Mouse (Mus musculus): ENCODE results near the gene Arfgef2.

The Arfgef2 gene

DNA sequence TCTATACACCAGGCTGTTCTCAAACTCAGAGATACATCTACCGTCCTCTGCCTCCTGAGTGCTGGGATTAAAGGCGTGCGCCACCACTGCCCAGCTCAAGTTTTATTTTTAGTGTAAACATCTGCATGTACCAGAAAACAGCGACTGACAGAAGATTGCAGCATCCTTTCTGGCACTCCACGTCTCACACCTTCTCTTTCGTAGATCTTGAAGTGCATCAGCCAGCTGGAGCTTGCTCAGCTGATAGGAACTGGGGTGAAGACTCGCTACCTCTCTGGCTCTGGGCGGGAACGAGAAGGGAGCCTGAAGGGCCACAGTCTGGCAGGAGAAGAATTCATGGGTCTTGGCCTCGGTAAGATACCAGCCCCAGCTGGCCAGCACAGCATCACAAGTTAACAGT is 60.1 kb downstream of the Arfgef2 start:
- DNase-seq, result no peak

DNA sequence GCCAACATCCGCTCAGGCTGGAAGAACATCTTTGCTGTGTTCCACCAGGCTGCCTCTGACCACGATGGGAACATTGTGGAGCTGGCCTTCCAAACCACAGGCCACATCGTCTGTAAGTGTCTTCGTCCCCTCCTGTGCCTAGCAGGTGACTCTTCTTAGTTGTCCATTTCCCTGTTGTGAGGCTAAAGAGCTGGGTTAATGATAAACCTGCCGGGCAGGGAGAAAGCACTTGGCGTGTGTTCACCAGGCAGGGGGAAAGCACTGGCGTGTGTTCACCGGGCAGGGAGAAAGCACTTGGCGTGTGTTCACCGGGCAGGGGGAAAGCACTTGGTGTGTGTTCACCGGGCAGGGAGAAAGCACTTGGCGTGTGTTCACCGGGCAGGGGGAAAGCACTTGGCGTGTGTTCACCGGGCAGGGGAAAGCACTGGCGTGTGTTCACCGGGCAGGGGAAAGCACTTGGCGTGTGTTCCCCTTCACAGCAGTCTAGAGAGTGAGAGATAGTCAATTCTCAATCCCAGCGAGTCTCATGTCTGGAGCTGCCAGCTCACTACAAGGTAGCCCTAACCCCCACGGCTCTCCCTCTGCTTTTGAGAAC is 65.0 kb downstream of the Arfgef2 start:
- DNase-seq, result no peak

DNA sequence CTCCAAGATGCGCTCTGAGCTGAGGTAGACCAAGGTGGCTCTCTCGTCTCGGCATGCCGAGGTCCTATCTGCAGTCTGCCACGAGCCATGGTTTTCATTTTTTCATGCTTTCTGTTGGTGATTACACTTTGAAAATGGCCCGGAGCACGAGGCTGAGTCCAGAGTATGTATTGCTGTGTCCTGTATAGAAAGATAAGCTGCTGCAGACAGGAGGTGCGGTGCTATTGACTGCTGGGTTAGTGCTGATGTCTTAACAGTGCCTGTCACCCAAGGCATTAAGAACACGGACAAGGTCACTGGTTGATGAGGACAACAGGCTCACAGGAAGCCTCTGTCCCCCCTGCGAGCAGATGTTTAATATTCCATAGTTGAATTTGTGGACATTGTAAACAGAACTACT is 65.5 kb downstream of the Arfgef2 start:
- no peak for DNase-seq

DNA sequence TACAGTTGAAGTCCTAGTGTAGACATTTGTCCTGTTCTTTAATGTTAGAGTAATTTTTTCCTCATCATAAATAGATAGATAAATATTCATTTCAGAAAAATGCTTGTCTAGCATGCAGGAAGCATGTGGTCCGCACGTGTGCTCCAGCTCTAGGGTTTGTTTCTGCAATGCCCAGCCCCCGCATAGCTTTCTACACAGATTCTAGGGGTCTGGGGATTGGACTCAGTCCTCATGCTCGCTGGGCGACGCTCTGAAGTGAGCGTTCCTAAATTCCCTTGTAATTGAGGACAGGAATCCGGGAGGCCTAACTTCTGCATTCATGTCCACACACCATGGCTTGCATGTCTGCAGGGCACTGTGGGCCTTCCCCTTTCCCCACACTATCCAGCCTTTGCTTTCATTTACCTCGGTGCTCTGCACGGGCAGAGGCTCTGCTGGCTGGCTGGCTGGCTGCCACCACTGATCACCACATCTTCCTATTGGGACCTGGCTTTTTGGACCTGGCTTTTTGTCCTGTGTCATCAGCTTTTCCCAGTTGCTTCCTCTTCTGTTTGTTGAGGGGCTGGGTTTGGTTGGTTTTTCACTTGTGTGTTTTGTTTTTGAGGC is 69.4 kb downstream of the Arfgef2 start:
- DNase-seq, result no peak

DNA sequence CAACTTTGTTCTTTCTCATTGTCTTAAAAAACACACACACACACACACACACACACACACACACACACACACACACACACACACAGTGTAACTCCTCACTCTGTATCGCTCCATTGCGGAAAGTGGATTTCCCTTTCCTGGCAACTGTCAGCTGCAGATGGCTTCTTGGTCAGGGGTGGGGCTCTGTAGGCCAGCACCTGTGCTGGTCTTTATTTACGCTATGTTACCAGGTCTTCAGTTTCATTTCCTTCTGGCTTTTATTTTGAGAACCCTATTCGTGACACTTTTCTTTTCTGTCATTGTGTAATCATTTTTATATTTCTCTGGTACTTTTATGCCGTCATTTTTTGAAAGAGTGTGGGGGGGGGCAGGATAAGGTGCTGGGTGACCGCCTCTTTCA is 70.2 kb downstream of the Arfgef2 start:
- DNase-seq, result no peak

DNA sequence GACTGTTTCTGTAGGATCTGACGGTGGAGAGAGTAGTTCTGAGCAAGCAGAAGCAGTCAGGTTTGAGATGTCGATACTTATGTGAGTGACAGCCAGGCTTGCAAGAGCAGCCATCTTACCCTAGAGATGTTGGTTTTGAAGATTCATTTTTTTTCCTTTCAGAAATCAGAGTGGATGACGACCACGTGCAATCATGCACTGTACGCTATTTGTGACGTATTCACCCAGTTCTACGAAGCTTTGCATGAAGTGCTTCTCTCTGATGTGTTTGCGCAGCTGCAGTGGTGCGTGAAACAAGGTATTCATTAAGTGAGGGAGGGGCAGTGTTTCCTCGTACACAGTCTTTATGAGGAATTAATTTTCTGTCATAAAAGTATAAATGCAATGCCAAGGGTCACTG is 70.9 kb downstream of the Arfgef2 start:
- no peak for DNase-seq

DNA sequence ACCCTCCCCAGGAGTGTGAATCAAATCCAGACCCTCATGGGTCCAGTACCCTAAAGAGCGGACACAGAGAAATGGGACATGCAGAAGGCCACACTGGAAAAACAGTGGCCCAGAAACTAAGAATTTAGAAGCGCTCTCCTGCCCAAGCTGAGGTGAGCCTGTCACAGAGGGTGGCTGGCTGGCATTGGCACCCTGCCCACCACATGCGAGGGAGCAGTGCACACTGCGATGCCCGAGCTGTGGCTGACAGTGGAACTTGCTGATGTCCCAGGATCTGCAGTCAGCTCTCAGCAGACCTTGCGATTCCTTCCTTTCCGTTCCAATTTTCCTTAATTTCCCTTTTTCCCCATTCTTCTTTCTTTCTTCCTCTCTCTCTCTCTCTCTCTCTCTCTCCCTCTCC is 79.7 kb downstream of the Arfgef2 start:
- peak; percentile 55 for DNase-seq

DNA sequence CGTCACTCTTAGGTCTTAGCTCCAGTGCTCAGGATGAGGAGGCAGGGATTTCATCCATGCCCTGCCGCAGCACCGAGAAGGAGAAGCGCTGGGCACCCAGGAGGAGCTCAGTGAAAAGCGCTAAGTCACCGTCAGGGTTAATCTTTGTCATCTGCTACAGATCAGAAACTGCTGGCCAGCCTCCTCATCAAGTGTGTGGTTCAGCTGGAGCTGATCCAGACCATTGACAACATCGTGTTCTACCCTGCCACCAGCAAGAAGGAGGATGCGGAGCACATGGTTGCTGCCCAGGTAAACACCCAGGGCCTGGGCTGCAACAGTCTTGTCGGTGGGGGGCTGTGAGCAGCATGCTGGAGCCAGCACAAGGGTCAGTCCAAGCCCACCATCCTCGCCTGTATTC is 80.2 kb downstream of the Arfgef2 start:
- DNase-seq, result no peak

DNA sequence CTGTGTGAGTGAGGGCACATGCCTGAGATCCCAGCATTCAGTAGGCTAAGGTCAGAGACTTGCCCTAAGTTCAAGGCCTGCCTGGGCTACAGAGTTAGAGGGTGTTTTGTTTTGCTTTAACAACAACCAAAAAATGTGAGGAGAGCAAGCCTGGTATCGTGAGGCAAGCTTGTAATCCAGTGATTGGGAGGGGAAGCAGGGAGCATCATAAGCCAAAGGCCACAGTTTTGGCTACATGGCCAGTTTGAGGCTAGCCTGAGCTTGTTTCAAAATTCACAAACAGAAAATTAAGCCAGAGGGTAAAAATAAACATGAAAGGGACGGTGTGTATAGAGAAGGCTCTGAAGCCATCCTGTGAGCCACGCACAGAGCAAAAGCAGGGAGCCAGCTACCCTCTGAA is 80.8 kb downstream of the Arfgef2 start:
- no peak for DNase-seq

DNA sequence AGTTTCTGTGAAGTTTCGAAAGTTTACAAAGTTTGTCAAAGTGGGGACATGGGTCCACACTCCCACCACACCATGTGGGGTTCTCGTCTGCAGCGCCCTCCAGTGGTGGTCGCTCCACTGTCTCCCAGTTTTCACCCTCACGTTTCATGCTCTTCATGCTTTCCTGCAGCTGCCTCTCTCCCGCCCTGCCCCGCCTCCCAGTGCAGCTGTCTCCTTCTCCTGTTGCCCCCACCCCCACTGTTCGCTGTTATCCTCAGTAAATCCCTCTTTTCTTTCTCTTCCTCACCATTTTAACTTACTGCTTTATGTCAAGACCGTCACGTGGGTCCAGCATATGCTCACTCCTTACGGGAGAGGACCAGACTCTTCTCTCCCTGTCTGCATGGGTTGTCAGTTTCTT is 82.4 kb downstream of the Arfgef2 start:
- DNase-seq, result no peak

DNA sequence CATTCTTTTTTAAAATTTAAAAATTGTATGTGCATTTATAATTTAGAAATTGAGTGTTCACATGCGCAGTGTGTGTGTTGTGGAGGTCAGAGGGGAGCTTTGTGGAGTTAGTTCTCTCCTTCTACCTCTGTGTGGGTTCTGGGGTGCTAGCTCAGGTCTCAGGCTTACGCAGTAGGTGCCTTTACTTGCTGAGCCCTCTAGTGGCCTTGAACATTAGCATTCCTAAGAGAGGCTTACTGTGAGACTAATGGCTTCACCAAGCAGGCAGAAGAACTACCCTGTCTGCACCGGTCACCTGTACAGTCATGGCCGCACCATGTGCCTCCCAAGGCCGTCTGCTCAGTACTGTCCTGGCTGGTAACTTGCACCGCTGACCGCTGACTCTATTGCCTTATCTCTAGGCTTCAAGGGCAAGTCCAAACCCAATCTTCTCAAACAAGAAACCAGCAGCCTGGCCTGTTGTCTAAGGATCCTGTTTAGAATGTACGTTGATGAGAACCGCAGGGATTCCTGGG is 86.0 kb downstream of the Arfgef2 start:
- DNase-seq, result no peak

DNA sequence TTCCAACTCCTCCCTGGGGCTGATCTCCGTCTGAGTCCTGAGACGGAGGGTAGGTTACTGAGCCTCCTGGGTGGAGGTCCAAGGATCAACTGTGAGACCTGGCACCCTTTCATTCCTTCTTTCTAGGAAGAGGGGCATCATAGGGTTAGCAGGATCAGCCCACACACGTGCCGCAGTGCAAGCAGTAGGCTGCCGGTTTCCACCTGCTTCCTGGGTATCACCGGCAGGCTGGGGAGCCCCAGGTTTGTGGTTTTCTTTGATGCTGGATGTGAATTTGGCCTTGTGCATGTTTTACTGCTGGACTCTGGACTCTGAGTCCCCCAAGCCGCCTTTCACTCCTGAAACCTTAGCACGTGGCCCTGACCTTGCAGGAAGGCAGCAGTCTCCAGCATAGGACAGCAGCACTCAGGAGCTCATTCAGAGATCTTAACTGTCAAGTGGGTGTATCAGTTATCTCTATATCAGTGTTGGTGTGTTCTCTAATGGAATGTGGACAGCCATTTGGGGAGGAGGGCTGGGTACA is 86.8 kb downstream of the Arfgef2 start:
- no peak for DNase-seq

DNA sequence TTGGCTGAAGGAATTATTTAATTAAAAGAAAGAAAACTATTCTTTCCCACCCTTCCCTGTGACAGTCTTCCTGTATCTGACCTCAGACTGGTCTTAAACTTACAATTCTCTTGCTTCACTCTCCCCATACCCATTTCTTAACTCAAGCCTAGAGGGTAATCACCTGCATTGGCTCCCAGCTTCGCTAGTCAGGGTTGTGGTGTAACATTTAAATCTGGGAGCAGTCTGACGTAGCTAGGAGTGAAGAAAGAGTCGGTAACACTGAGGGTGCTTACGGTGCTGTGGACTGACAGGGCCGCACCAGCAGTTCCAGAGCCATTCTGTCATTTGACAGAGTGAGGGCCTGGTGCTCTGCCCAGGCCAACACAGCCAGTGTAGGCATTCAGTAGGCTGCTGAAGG is 87.6 kb downstream of the Arfgef2 start:
- no peak for DNase-seq

DNA sequence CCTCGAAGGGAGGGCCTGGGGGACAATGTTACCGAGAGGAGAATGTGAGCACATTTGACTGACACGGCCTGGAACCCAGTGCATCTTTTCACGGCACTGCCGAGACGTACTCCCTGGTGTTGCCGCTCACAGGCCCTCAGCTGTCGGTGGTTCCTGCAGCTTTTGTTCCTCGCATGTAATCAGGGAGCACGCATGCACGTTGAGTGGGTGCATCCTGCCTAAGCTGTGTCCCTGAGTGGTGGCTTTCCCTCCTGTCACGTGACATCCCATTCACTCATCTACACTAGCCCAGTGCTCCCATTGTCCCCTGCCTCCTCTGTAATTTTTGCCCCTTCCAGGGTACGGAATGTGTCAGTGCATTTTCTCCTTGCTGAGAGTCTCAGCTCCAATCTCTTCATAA is 91.0 kb downstream of the Arfgef2 start:
- DNase-seq, result no peak

DNA sequence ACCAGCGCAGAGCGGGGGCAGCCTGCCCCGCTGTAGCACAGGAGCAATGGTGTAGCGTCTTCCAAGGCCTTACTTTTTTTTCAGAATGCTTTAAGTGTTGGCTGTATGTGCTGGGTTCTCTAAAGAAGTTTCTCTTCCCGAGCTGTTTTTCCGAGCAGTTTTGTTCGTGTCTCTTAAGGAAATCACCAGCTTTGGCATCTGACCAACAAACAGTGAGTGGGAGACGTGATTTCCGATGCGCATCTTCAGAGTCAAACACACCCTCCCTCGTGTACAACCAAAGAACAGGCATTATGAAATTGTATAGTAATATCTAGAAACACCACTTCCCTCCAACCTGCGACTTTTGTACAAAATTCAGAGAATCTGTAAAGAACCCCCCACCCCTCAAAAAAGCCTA is 91.6 kb downstream of the Arfgef2 start:
- no peak for DNase-seq

DNA sequence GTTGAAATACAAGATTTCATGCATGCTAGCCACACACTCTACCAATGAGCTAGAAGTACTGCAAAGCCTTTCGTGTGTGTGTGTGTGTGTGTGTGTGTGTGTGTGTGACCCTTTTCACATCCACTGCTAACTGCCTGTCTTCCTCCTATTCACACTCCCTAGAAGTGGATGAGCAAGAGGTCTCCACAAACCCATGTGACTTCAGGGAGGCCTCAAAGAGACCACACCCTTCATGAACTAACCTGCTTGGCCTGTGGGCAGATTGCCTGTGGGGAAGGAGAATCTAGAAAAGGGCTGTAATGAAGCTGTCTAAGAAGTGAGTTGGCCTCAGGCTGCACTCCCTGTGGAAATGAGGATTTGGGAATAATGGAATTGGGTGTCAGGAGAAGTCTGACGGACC is 93.8 kb downstream of the Arfgef2 start:
- no peak for DNase-seq

DNA sequence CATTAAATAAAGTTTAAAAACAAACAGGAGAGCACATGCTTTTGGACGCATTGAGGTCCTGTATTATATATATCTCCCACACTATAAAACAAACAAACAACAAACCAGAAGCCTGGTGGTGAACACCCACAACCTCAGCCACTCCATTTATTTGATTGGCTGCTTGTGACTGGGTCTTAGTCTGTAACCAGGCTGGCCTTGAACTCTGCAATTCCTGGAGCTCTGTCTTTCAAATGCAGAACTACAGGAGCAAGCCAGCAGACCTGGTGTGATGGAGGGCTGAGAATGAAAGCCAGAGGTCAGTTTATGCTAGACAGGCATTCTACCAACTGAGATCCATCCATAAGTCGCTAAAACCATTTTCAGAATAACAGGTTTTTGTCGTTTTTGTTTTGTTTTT is 94.4 kb downstream of the Arfgef2 start:
- DNase-seq, result no peak

DNA sequence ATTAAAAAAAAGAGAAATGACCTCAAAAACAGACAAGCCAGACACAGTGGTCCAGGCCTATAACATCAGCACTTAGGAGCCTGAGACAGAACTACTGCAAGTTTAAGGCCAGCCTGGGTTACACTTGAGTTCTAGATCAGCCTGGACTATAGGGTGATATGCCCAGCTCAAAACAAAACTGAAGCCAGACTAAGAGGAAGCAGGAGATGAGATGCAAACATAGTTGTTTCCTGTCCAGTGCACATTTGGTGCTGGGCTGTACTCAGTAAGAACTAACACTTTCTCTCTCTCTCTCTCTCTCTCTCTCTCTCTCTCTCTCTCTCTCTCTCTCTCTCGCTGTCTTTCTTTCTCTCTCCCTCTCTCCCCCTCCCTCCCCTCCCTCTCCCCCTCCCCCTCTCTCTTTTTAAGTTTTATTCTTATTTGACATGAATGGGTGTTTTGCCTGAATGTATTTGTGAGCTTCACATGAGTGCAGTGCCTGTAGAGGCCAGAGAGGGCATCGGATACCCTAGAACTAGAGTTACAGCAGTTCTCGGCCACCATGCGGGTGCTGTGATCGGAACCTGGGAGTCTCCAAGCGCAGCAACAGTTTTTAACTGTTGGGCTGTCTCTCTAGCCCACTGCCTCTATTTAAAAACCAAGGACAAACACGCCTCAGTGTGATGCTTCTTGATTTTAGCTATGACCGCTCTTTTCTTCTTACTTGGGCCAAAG is 95.6 kb downstream of the Arfgef2 start:
- DNase-seq, result no peak

DNA sequence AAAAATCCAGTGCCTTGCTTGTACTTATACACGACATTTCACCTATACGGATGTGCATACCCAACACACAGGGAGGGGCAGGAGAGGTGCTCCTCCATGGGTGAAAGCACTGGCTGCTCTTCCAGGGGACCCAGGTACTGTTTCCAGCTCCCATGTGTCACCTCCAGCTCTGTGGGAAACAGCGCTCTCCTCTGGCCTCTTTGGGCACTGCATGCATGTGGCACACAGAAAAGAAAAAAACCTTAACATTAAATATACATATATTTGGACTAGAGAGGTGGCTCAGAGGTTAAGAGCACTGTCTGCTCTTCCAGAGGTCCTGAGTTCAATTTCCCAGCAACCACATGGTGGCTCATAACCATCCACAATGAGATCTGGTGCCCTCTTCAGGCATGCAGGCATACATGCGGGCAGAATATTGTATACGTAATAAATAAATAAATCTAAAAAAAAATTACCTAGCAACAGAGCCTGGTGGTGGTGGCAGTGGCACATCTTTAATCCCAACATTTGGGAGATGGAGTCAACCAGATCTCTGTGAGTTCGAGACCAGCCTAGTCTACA is 98.4 kb downstream of the Arfgef2 start:
- DNase-seq, result no peak

DNA sequence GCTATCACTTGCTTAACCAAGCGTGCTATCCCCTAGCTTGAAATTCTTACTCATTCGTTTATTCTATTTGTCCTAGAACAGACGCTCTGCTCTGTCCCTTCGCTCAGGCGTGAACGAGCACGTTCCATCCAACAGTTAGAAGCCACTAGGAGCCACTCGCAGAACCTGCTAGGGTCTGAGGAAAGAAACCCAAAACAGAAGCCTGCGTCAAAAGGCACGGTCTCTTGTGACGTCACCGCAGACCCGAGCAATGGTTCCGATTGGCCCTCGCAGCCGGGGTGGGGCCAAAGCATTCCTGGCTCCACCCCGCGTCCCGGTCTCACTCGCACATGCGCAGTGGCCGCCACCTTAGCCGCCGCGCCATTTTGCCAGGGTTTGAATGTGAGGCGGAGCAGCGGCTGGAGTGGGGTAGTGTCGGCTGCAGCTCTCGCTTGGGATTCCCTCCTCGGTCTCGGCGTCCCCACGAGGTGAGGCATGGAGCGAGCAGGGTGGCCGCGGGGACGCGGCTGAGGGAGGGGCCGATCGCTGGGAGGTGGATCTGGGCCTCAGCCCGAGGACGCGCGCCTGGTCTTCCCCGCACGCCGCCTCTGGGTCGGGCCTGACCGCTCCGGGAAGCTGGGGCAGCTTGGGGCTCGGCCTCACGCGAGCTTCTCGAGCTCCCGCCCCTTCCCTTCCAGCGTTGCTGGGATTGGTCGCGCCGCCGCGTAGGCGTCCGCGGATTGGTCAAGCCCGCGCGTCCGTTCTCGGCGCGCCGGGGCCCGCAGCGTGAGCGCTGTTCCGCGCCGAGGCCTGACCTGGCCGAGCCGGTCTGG is 100.5 kb downstream of the Arfgef2 start, which contains the start of gene Cse1l:
Cse1l (plus strand) TSS at position 330 of the 812 bp plus-strand sequence.
- peak; percentile 98 for DNase-seq

DNA sequence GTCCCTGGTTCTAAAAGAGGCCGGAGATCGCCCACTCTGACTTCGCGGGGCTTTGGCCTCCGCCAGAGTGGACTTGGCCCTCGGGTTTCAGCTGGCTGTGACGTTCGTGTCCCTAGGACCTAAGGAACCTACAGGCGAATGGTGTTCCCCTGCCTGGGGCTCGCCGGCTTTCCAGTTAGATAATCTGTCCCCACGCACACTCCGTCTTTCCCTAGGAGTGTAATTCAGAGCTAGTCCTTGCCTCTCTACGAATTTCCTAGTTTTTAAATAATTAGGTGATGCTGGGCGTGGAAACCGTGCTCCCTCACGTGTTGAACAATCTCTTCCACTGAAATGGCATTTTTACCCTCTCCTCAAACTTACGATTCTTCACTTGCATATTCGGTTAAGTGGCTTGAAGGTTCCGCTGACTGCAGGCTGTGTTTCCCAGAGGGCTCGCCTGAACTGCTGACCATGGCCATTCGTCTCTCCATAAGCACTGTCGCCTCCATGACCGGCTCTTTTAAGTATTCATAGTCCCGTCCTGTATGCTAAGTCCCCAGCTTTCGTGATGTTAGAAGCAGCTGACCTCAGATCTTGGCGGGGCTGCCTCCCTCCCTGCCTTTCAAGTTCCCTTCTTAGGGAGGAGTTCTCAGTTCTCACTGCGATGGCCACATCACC is 101.3 kb downstream of the Arfgef2 start:
- no peak for DNase-seq

DNA sequence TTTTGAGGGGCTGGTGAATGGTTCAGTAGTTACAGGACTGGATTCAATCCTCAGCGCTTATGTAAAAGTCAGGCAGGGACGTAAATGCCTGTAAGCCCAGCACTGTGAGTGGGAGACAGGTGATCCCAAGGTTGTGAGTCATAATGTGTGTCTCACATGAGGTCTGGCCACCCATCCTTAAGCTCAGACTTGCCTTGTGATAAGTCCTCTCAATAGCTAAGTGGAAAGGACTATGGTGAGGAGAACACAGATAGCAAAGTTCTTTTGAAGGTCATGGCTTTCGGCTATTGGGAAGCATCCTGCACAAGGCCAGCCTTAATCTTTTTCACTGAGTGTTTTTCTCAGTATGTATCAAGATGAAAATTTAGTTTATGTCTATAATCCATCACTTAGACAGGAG is 104.3 kb downstream of the Arfgef2 start:
- no peak for DNase-seq
